Mouse (Mus musculus): ENCODE measurements around the gene Kcna1. TPM values are rescaled to one million over a fixed set of nuclear protein-coding genes. Genes with fewer than 3 reads are reported as not detected.
A peak's percentile ranks its signal among the peaks of the same experiment; 100 is the strongest.

The Kcna1 gene
- 1.5 and 1.6 TPM in 2 replicates for polyA plus RNA-seq (2015; fragmentation: Nextera tagmentation; extraction: Ambion mirVana)

GRCm38 (mm10) chr6:126646381-126646780 lies at the start of gene Kcna1:
Gene Kcna1, minus strand, starts transcription at chr6:126646384.
- Histone ChIP-seq H3K9me3 (no peaks in the 10 kb centered on the region), H3K36me3 (replicated peaks) (no peaks in the 10 kb centered on the region), H3K27me3 (replicated peaks) (peaks cover 37% of the 10 kb centered on the region), H3K4me2 (peak within 1 kb of the TSS; percentile 97), H3K27ac (peak within 1 kb of the TSS; percentile 42; the same call in 1 of the 2 replicates), H3K9ac (peak within 1 kb of the TSS; percentile 50), H3K4me3 (peak within 1 kb of the TSS; percentile 50), H3K4me1 (peaks cover 29% of the 10 kb centered on the region)
- ATAC-seq (replicated peaks) = no peak
- WGBS = 9% methylated on average over 8 of the region's 8 CpGs

GRCm38 (mm10) chr6:126687120-126687519 lies 40.9 kb upstream of the Kcna1 start:
- WGBS = 87% methylated on average over 4 of the region's 4 CpGs
- Histone ChIP-seq H3K27me3 (replicated peaks) (no peaks in the 10 kb centered on the region), H3K36me3 (replicated peaks) (no peaks in the 10 kb centered on the region), H3K9me3 (no peaks in the 10 kb centered on the region), H3K27ac (no peak overlapping the region), H3K4me3 (no peak overlapping the region), H3K4me2 (no peak overlapping the region), H3K9ac (no peak overlapping the region), H3K4me1 (no peaks in the 10 kb centered on the region)
- no peak for ATAC-seq (replicated peaks)

- Histone ChIP-seq H3K9me3 (no peaks in the 10 kb centered on the region), H3K4me1 (no peaks in the 10 kb centered on the region), H3K36me3 (replicated peaks) (no peaks in the 10 kb centered on the region), H3K4me2 (no peak overlapping the region), H3K9ac (no peak overlapping the region), H3K4me3 (no peak overlapping the region), H3K27me3 (replicated peaks) (no peaks in the 10 kb centered on the region), H3K27ac (no peak overlapping the region)
- no peak for ATAC-seq (replicated peaks)
- whole genome bisulfite sequencing = 72% methylated on average over 3 of the region's 3 CpGs
These were observed 39.0 kb upstream of the Kcna1 start for GRCm38 (mm10) chr6:126685135-126685534.

- H3K36me3 ChIP-seq (replicated peaks) = no peaks in the 10 kb centered on the region
- H3K4me2 ChIP-seq = no peak overlapping the region
- H3K9me3 ChIP-seq = no peaks in the 10 kb centered on the region
- 64% methylated on average over 7 of the region's 7 CpGs for WGBS
- no peak for ATAC-seq (replicated peaks)
- no peak overlapping the region for H3K27ac ChIP-seq
- no peak overlapping the region for H3K4me3 ChIP-seq
- no peaks in the 10 kb centered on the region for H3K4me1 ChIP-seq
- H3K9ac ChIP-seq = no peak overlapping the region
- no peaks in the 10 kb centered on the region for H3K27me3 ChIP-seq (replicated peaks)
These were observed 32.8 kb upstream of the Kcna1 start for GRCm38 (mm10) chr6:126678961-126679360.

- WGBS = 94% methylated on average over 5 of the region's 5 CpGs
- Histone ChIP-seq H3K36me3 (replicated peaks) (no peaks in the 10 kb centered on the region), H3K27ac (no peak overlapping the region), H3K9me3 (no peaks in the 10 kb centered on the region), H3K9ac (no peak overlapping the region), H3K4me3 (no peak overlapping the region), H3K4me1 (no peaks in the 10 kb centered on the region), H3K27me3 (replicated peaks) (0 out of 2 replicates have a peak, but pooled peaks cover 2% of the 10 kb centered on the region), H3K4me2 (no peak overlapping the region)
- no peak for ATAC-seq (replicated peaks)
These were observed 20.8 kb upstream of the Kcna1 start for GRCm38 (mm10) chr6:126667001-126667400.

GRCm38 (mm10) chr6:126666091-126666490 lies 19.9 kb upstream of the Kcna1 start:
- Histone ChIP-seq H3K27me3 (replicated peaks) (0 out of 2 replicates have a peak, but pooled peaks cover 2% of the 10 kb centered on the region), H3K9ac (no peak overlapping the region), H3K27ac (no peak overlapping the region), H3K4me2 (no peak overlapping the region), H3K36me3 (replicated peaks) (no peaks in the 10 kb centered on the region), H3K9me3 (no peaks in the 10 kb centered on the region), H3K4me3 (no peak overlapping the region), H3K4me1 (no peaks in the 10 kb centered on the region)
- ATAC-seq (replicated peaks) = no peak
- 20% methylated on average over 6 of the region's 6 CpGs for WGBS

- H3K27me3 ChIP-seq (replicated peaks) = 0 out of 2 replicates have a peak, but pooled peaks cover 2% of the 10 kb centered on the region
These were observed 18.4 kb upstream of the Kcna1 start for GRCm38 (mm10) chr6:126664569-126664968.

GRCm38 (mm10) chr6:126657646-126658394 lies 11.6 kb upstream of the Kcna1 start:
- H3K4me3 ChIP-seq = no peak overlapping the region
- no peak overlapping the region for H3K9ac ChIP-seq
- no peak overlapping the region for H3K4me2 ChIP-seq
- H3K27ac ChIP-seq = no peak overlapping the region
- no peaks in the 10 kb centered on the region for H3K27me3 ChIP-seq (replicated peaks)
- H3K36me3 ChIP-seq (replicated peaks) = no peaks in the 10 kb centered on the region
- no peak for ATAC-seq (replicated peaks)
- no peaks in the 10 kb centered on the region for H3K4me1 ChIP-seq
- H3K9me3 ChIP-seq = no peaks in the 10 kb centered on the region
- WGBS = 81% methylated on average over 2 of the region's 2 CpGs

More at GRCm38 (mm10) chr6:126664569-126664968, 18.4 kb upstream of the Kcna1 start:
- no peak overlapping the region for H3K9ac ChIP-seq
- H3K27ac ChIP-seq = no peak overlapping the region
- no peaks in the 10 kb centered on the region for H3K9me3 ChIP-seq
- no peak overlapping the region for H3K4me2 ChIP-seq
- no peaks in the 10 kb centered on the region for H3K36me3 ChIP-seq (replicated peaks)
- WGBS = 49% methylated on average over 3 of the region's 3 CpGs
- peak; percentile 74 for ATAC-seq (replicated peaks)
- no peak overlapping the region for H3K4me3 ChIP-seq
- H3K4me1 ChIP-seq = no peaks in the 10 kb centered on the region

GRCm38 (mm10) chr6:126653561-126653960 lies 7.4 kb upstream of the Kcna1 start:
- 88% methylated on average over 7 of the region's 7 CpGs for WGBS
- H3K9me3 ChIP-seq = no peaks in the 10 kb centered on the region
- no peak overlapping the region for H3K4me2 ChIP-seq
- H3K4me1 ChIP-seq = no peaks in the 10 kb centered on the region
- H3K36me3 ChIP-seq (replicated peaks) = no peaks in the 10 kb centered on the region
- no peaks in the 10 kb centered on the region for H3K27me3 ChIP-seq (replicated peaks)
- H3K27ac ChIP-seq = no peak overlapping the region
- ATAC-seq (replicated peaks) = no peak
- no peak overlapping the region for H3K9ac ChIP-seq
- H3K4me3 ChIP-seq = no peak overlapping the region

GRCm38 (mm10) chr6:126645644-126646358 lies 383 bp downstream of the Kcna1 start:
- Histone ChIP-seq H3K4me1 (peaks cover 29% of the 10 kb centered on the region), H3K4me3 (peak overlapping the region; percentile 50), H3K9me3 (no peaks in the 10 kb centered on the region), H3K27ac (peak overlapping the region; percentile 42; the same call in 1 of the 2 replicates), H3K4me2 (peak overlapping the region; percentile 97), H3K9ac (peak overlapping the region; percentile 50), H3K36me3 (replicated peaks) (no peaks in the 10 kb centered on the region), H3K27me3 (replicated peaks) (peaks cover 37% of the 10 kb centered on the region)
- peak; percentile 88 for ATAC-seq (replicated peaks)
- 2% methylated on average over 27 of the region's 27 CpGs for WGBS

- no peaks in the 10 kb centered on the region for H3K36me3 ChIP-seq (replicated peaks)
- WGBS = under 1% methylated on average over 24 of the region's 24 CpGs
- H3K9ac ChIP-seq = peak overlapping the region; percentile 50
- H3K4me1 ChIP-seq = peaks cover 29% of the 10 kb centered on the region
- no peaks in the 10 kb centered on the region for H3K9me3 ChIP-seq
- no peak overlapping the region for H3K27ac ChIP-seq
- peak overlapping the region; percentile 97 for H3K4me2 ChIP-seq
- peak overlapping the region; percentile 50 for H3K4me3 ChIP-seq
- H3K27me3 ChIP-seq (replicated peaks) = peaks cover 37% of the 10 kb centered on the region
- ATAC-seq (replicated peaks) = peak; percentile 68
These were observed 1.1 kb downstream of the Kcna1 start for GRCm38 (mm10) chr6:126645044-126645541.
